Mouse (Mus musculus) kidney, adult 2 months (tissue): ENCODE measurements around the gene Musk. TPM values are rescaled to one million over a fixed set of nuclear protein-coding genes. Genes with fewer than 3 reads are reported as not detected.
A peak's percentile ranks its signal among the peaks of the same experiment; 100 is the strongest.

ENCODE experiments used
- DNase-seq: peaks from one replicate; pipeline ENCODE4 v3.0.0; 2021
- H3K27ac ChIP-seq: fragments of 200-500 bp; 2 replicates; pipeline ENCODE4 v1.5.1; 2012; ENCODE audit warnings: low read depth, low read length, control low read depth, inconsistent platforms; ENCODE audit not compliant: insufficient read depth
- H3K27me3 ChIP-seq: fragments of 200-500 bp; replicated peaks from 2 replicates; pipeline ENCODE4 v1.6.1; 2012; ENCODE audit warnings: mild to moderate bottlenecking, moderate library complexity, low read length, inconsistent platforms; ENCODE audit not compliant: control insufficient read depth, insufficient read depth
- H3K36me3 ChIP-seq: fragments of 200-500 bp; 2 replicates; pipeline ENCODE4 v1.6.1; 2012; ENCODE audit warnings: mild to moderate bottlenecking, moderate library complexity, low read length, inconsistent platforms; ENCODE audit not compliant: control insufficient read depth, insufficient read depth
- H3K4me1 ChIP-seq: fragments of 200-500 bp; 2 replicates; pipeline ENCODE4 v1.6.1; 2011; ENCODE audit warnings: low read length; ENCODE audit not compliant: control insufficient read depth, insufficient read depth
- H3K4me3 ChIP-seq: fragments of 200-500 bp; 2 replicates; pipeline ENCODE4 v1.5.1; 2011; ENCODE audit warnings: mild to moderate bottlenecking, low read depth, low read length, control low read depth; ENCODE audit not compliant: insufficient read depth
- CTCF ChIP-seq: fragments of 200-500 bp; conservative IDR thresholded peaks from 2 replicates; pipeline ENCODE4 v1.5.1; 2011; ENCODE audit warnings: low read depth, mild to moderate bottlenecking, control low read depth, low read length, moderate library complexity, mixed read lengths; ENCODE audit not compliant: insufficient read depth, insufficient read length
- POLR2A ChIP-seq: fragments of 200-500 bp; IDR thresholded peaks from one replicate; pipeline ENCODE4 v1.6.1; 2011; ENCODE audit warnings: low read depth, low read length, control low read depth
- WGBS: fragments of 180-500 bp; shearing (Covaris S2); methylation state at CpG from one replicate; pipeline ENCODE4 v1.1.7; 2018; 5-methylcytosine and 5-hydroxymethylcytosine counted together
- polyA plus RNA-seq: library from polyadenylated mRNA; depleted of rRNA; stranded (reverse); fragments of >200 nt; gene quantifications from 2 replicates; pipeline ENCODE4 v1.2.3, GENCODE M21; 2012; rRNA removed

The Musk gene
- polyA plus RNA-seq, 1 experiment, result 0.38 TPM

GRCm38 (mm10) chr4:58401973-58402501, 116.3 kb downstream of the Musk start:
- no peak for TF ChIP-seq POLR2A
- no peak for TF ChIP-seq CTCF
- Histone ChIP-seq H3K4me3 (no peak overlapping the region), H3K27ac (no peak overlapping the region), H3K27me3 (no peaks in the 10 kb centered on the region), H3K4me1 (no peaks in the 10 kb centered on the region), H3K36me3 (no peaks in the 10 kb centered on the region)
- no peak for DNase-seq
- WGBS, result 76% methylated on average over 4 of the region's 4 CpGs

- WGBS, result 67% methylated on average over 13 of the region's 13 CpGs
- H3K27ac ChIP-seq, result peak overlapping the region; percentile 76
- peak; percentile 81 for DNase-seq
Measured at GRCm38 (mm10) chr4:58413188-58414185, 127.7 kb downstream of the Musk start.

GRCm38 (mm10) chr4:58415537-58415936, 129.8 kb downstream of the Musk start:
- Histone ChIP-seq H3K27ac (no peak overlapping the region), H3K27me3 (no peaks in the 10 kb centered on the region), H3K4me3 (no peak overlapping the region), H3K36me3 (no peaks in the 10 kb centered on the region), H3K4me1 (no peaks in the 10 kb centered on the region; the same call in 1 of the 2 replicates)
- 95% methylated on average over 3 of the region's 3 CpGs for WGBS
- TF ChIP-seq CTCF, result peak; percentile 33; the same call in 1 of the 2 replicates
- no peak for TF ChIP-seq POLR2A
- DNase-seq, result no peak

More at GRCm38 (mm10) chr4:58413188-58414185, 127.7 kb downstream of the Musk start:
- no peak for TF ChIP-seq POLR2A
- no peaks in the 10 kb centered on the region; the same call in 1 of the 2 replicates for H3K4me1 ChIP-seq
- H3K4me3 ChIP-seq, result no peak overlapping the region
- no peaks in the 10 kb centered on the region for H3K36me3 ChIP-seq
- no peaks in the 10 kb centered on the region for H3K27me3 ChIP-seq

- TF ChIP-seq CTCF (no peak), POLR2A (no peak)
- Histone ChIP-seq H3K4me3 (no peak overlapping the region), H3K36me3 (no peaks in the 10 kb centered on the region), H3K27ac (no peak overlapping the region), H3K27me3 (no peaks in the 10 kb centered on the region), H3K4me1 (no peaks in the 10 kb centered on the region; the same call in 1 of the 2 replicates)
- WGBS, result 60% methylated on average over 4 of the region's 4 CpGs
- peak; percentile 13 for DNase-seq
Measured at GRCm38 (mm10) chr4:58417319-58417718, 131.6 kb downstream of the Musk start.

GRCm38 (mm10) chr4:58419225-58419624, 133.5 kb downstream of the Musk start:
- TF ChIP-seq CTCF, result peak; percentile 40
- TF ChIP-seq POLR2A, result no peak
- Histone ChIP-seq H3K27ac (no peak overlapping the region), H3K4me1 (no peaks in the 10 kb centered on the region), H3K4me3 (no peak overlapping the region), H3K27me3 (no peaks in the 10 kb centered on the region), H3K36me3 (no peaks in the 10 kb centered on the region)
- 33% methylated on average over 5 of the region's 5 CpGs for WGBS
- peak; percentile 31 for DNase-seq

- 69% methylated on average over 9 of the region's 9 CpGs for WGBS
- Histone ChIP-seq H3K4me1 (no peaks in the 10 kb centered on the region), H3K27me3 (no peaks in the 10 kb centered on the region), H3K36me3 (no peaks in the 10 kb centered on the region), H3K4me3 (no peak overlapping the region), H3K27ac (no peak overlapping the region)
- TF ChIP-seq POLR2A (no peak), CTCF (no peak)
- no peak for DNase-seq
Measured at GRCm38 (mm10) chr4:58423276-58423930, 137.6 kb downstream of the Musk start.

Other genes with a start within 250 kb of the Musk start
- 8.9 and 10.6 TPM in 2 replicates for gene Svep1, start 79.1 kb upstream of the Musk start, polyA plus RNA-seq